Mouse (Mus musculus) E14TG2a.4 (cell line): ENCODE results near the gene Irx5.

Experiments used
- CTCF ChIP-seq: conservative IDR thresholded peaks from 2 replicates; pipeline ENCODE4 v1.5.1; 2014; ENCODE audit warnings: low read length
- NANOG ChIP-seq: IDR thresholded peaks from 2 replicates; pipeline ENCODE4 v1.6.1; 2014; ENCODE audit warnings: borderline replicate concordance, low read length, mixed read lengths
- POU5F1 ChIP-seq: IDR thresholded peaks from 2 replicates; pipeline ENCODE4 v1.6.1; 2014; ENCODE audit warnings: low read length, borderline replicate concordance

DNA sequence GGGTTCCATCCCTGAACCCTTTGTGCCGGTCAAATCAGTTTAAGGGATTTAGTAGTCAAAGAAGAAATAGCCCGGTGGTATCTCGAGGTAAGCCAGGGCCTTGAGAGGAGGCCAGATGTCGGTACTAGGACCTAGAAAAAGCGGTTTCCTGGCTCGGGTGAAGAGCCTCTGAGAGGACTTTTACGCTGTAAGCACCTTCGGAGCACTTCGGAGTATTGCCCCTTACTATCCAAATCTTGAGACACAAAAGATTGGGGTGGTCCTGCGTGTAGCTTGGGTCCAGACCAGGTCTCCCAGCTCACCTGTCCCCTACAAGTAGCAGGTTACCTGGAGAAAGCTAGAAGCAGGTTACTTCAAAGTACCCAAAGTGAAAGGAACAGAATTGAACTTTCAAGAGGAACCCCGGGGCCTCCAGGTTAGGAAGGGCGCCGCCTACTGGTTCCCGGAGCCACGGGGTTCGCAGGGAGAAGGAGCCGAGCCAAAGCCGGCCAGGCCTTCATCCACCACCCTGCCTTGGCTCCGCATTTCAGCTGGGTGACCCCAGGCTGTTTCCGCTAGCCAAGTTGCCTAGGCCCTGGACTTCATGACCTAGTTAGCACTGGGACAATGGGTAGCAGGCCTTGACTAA, 6.8 kb downstream of the Irx5 start:
- TF ChIP-seq CTCF: peak; percentile 69
- TF ChIP-seq NANOG: no peak
- TF ChIP-seq POU5F1: no peak
